Mouse (Mus musculus): ENCODE measurements at regions not wholly inside any gene's neighbourhood (a gene's known extent, or its start where the extent isn't known, plus 50 kb on each side); places are given as distances from the start of the nearest gene placed in this dataset.
A peak's percentile ranks its signal among the peaks of the same experiment; 100 is the strongest.

GRCm38 (mm10) chr13:53553192-53553875 is 80.5 kb upstream of the Msx2 start:
- no peak for DNase-seq

- peak in 1 of 2 experiments; percentile 15 for DNase-seq
Measured at GRCm38 (mm10) chr13:53548396-53548795, 75.5 kb upstream of the Msx2 start.

GRCm38 (mm10) chr13:53543291-53543690 is 70.4 kb upstream of the Msx2 start:
- DNase-seq = no peak

- DNase-seq = no peak
Measured at GRCm38 (mm10) chr13:53539797-53540196, 66.9 kb upstream of the Msx2 start.

GRCm38 (mm10) chr13:53537937-53538336 is 65.1 kb upstream of the Msx2 start:
- no peak for DNase-seq

GRCm38 (mm10) chr13:53535781-53536425 is 63.0 kb upstream of the Msx2 start:
- no peak for DNase-seq

- no peak for DNase-seq
Measured at GRCm38 (mm10) chr13:53533738-53534137, 60.9 kb upstream of the Msx2 start.

- DNase-seq = peak in 1 of 2 experiments; percentile 13
Measured at GRCm38 (mm10) chr13:53526880-53527279, 54.0 kb upstream of the Msx2 start.

GRCm38 (mm10) chr13:53522807-53523206 is 49.9 kb upstream of the Msx2 start:
- DNase-seq = no peak

All from cerebellum, postnatal 10 days (tissue).